Mouse (Mus musculus) limb, embryonic 14.5 days (tissue): ENCODE results near the gene Unc5b. TPM values are rescaled to one million over a fixed set of nuclear protein-coding genes. Genes with fewer than 3 reads are reported as not detected.
"Not testable (repeated sequence)": the region's sequence is repeated elsewhere in the genome, so short reads cannot be mapped to it uniquely, and the experiment has no call there.

ENCODE experiments used
- ATAC-seq: fragments of 200-750 bp; cut with Nextera tagmentation; 2 replicates; pipeline ENCODE4 v1.8.0; 2017; ENCODE audit warnings: low read depth, moderate number of reproducible peaks, moderate TSS enrichment; ENCODE audit not compliant: low FRiP score
- DNase-seq: peaks from one replicate; pipeline ENCODE4 v3.0.0-alpha.2; 2015; ENCODE audit warnings: low spot score
- H3K27ac ChIP-seq: fragments of 300-500 bp; sonication (generic); replicated peaks from 2 replicates; pipeline ENCODE4 v1.5.1; 2014; ENCODE audit warnings: low read depth, mild to moderate bottlenecking, low read length, moderate library complexity, mixed read lengths
- H3K27me3 ChIP-seq: fragments of 300-500 bp; sonication (generic); 2 replicates; pipeline ENCODE4 v1.6.1; 2014; ENCODE audit warnings: low read length, mixed read lengths; ENCODE audit not compliant: control insufficient read depth, insufficient read depth
- H3K36me3 ChIP-seq: fragments of 300-500 bp; sonication (generic); 2 replicates; pipeline ENCODE4 v1.6.1; 2014; ENCODE audit warnings: mild to moderate bottlenecking, low read length, moderate library complexity, mixed read lengths; ENCODE audit not compliant: control insufficient read depth, insufficient read depth
- H3K4me1 ChIP-seq: fragments of 300-500 bp; sonication (generic); 2 replicates; pipeline ENCODE4 v1.6.1; 2014; ENCODE audit warnings: antibody characterized with exemption, low read length, mixed read lengths; ENCODE audit not compliant: control insufficient read depth, insufficient read depth
- H3K4me2 ChIP-seq: fragments of 300-500 bp; sonication (generic); replicated peaks from 2 replicates; pipeline ENCODE4 v1.6.1; 2014; ENCODE audit warnings: low read depth, mild to moderate bottlenecking, low read length, moderate library complexity; ENCODE audit not compliant: severe bottlenecking
- H3K4me3 ChIP-seq: fragments of 300-500 bp; sonication (generic); replicated peaks from 2 replicates; pipeline ENCODE4 v1.5.1; 2014; ENCODE audit warnings: low read length
- H3K9ac ChIP-seq: fragments of 300-500 bp; sonication (generic); 2 replicates; pipeline ENCODE4 v1.6.1; 2014; ENCODE audit warnings: mild to moderate bottlenecking, low read depth, low read length, moderate library complexity; ENCODE audit not compliant: severe bottlenecking
- H3K9me3 ChIP-seq: fragments of 300-500 bp; sonication (generic); 2 replicates; pipeline ENCODE4 v1.6.1; 2016; ENCODE audit warnings: low read length; ENCODE audit not compliant: control insufficient read depth
- POLR2A ChIP-seq: fragments of 200-500 bp; IDR thresholded peaks from 2 replicates; pipeline ENCODE4 v1.8.0; 2012; ENCODE audit warnings: inconsistent platforms, mild to moderate bottlenecking, moderate library complexity, borderline replicate concordance; ENCODE audit not compliant: insufficient read depth, insufficient read length; ENCODE audit errors: extremely low read depth
- WGBS: fragments of 180-500 bp; shearing (Covaris S2); extraction: QIAGEN DNeasy Blood & Tissue Kit; methylation state at CpG from one replicate; pipeline ENCODE4 v1.1.7; 2014; 5-methylcytosine and 5-hydroxymethylcytosine counted together
- polyA plus RNA-seq, 2 experiments: library from polyadenylated mRNA; depleted of rRNA in 1 of 2; stranded (reverse) in 1 of 2; unstranded in 1 of 2; fragments of >200 nt; fragmentation: Nextera tagmentation in 1 of 2; extraction: Ambion mirVana in 1 of 2; gene quantifications; 2 replicates each; pipeline versions ENCODE4 v1.2.1 to v1.2.3; 2012 to 2014

Gene Unc5b
- polyA plus RNA-seq, 2 experiments = 6.2 to 21.8 TPM

DNA sequence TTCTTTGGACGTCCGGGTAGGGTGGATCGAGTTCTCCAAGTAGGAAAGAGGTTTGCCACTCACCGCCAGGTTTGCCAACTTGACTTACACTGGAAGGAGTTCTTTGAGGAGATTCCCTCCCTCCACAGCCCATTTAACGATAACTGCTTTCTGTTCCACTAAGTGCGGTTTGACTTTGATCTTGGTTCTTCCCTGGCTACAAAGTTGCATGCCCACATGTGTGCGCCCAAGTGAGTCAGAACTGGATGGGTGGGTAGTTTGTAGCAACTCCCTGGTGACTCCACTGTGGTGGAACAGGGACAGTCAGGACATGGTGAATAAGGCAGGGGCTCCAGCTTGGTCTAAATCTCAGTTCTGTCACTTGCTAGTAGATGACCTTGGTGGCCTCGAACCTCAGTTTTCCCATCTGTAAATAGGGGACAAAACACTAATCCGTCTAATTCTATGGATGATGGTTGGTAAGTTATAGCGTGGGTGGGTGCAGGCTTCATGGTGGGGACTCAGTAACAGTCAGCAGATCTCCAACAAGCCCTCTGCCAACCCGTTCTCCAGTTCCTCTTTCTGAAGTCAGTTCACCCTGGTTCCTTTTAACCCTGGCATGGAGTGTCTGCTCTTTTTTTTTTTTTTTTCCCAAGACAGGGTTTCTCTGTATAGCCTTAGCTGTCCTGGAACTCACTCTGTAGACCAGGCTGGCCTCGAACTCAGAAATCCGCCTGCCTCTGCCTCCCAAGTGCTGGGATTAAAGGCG, 86.7 kb downstream of the Unc5b start:
- WGBS = 90% methylated on average over 13 of the region's 14 CpGs
- Histone ChIP-seq H3K9me3 (no peaks in the 10 kb centered on the region), H3K9ac (no peak overlapping the region), H3K36me3 (0 out of 2 replicates have a peak, but pooled peaks cover 14% of the 10 kb centered on the region), H3K27me3 (no peaks in the 10 kb centered on the region), H3K27ac (no peak overlapping the region), H3K4me3 (no peak overlapping the region), H3K4me1 (no peaks in the 10 kb centered on the region), H3K4me2 (no peak overlapping the region)
- TF ChIP-seq POLR2A = no peak
- ATAC-seq (no peak), DNase-seq (no peak)

DNA sequence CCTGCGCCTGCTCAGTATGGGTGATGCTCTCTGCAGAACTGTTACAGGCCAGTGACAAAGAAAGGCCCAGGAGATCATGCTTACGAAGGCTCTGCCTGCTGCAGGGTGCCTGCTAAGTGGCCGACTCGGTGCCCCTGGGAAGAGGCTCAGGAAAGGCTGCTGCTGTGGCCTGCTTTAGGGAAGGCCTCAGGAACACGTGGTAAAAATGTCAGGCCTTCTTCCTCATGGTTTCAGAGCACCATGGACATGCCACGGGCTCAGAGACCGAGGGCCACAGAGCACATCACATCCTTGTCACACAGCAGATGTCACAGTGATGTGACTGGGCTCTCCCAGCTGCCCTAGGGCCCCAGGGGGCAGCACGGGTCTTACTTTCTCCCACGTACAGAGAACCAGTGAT, 87.7 kb downstream of the Unc5b start:
- no peak for ATAC-seq
- H3K27ac ChIP-seq = no peak overlapping the region
- no peaks in the 10 kb centered on the region for H3K4me1 ChIP-seq
- H3K36me3 ChIP-seq = 0 out of 2 replicates have a peak, but pooled peaks cover 12% of the 10 kb centered on the region
- no peak overlapping the region for H3K4me2 ChIP-seq
- 63% methylated on average over 9 of the region's 9 CpGs for WGBS
- TF ChIP-seq POLR2A = no peak
- no peaks in the 10 kb centered on the region for H3K9me3 ChIP-seq
- H3K4me3 ChIP-seq = no peak overlapping the region
- no peak for DNase-seq
- no peaks in the 10 kb centered on the region for H3K27me3 ChIP-seq
- H3K9ac ChIP-seq = no peak overlapping the region

DNA sequence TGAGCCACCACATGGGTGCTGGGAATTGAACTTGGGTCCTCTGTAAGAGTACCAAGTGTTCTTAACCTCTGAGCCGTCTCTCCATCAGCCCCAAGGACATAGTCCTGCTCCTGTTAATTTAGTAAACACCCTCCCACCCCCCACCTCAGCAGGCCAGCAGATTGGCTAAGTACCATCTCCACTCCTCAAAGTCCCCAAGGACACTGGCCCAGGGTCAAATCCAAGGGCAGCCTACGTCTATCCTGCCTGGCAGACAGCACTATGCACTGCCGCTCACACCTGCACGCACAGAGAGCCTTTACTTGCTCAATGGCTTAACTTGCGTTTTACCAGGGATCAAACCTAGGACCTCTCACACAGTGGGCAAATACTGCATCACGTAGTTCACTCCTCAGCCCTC, 88.4 kb downstream of the Unc5b start:
- no peak for TF ChIP-seq POLR2A
- H3K4me1 ChIP-seq = no peaks in the 10 kb centered on the region
- 84% methylated on average over 6 of the region's 6 CpGs for WGBS

DNA sequence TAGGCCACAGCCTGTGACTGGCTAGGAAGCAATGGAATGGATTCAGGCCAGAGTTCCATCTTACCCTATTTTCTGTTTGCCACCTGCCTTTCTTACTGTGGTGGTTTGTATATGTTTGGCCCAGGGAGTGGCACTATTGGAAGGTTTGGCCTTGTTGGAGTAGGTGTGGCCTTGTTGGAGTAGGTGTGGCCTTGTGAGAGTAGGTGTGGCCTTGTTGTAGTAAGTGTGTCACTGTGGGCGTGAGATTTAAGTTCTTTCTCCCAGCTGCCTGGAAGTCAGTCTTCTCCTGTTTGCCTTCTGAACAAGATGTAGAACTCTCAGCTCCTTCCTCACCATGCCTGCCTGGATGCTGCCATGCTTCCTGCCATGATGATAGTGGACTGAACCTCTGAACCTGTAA, 89.1 kb downstream of the Unc5b start:
- H3K4me1 ChIP-seq, DNase-seq, H3K9ac ChIP-seq, H3K4me2 ChIP-seq, H3K9me3 ChIP-seq, H3K4me3 ChIP-seq, H3K27ac ChIP-seq, ATAC-seq, H3K27me3 ChIP-seq: not testable (repeated sequence)
- 70% methylated on average over 1 of the region's 1 CpGs for WGBS
- H3K36me3 ChIP-seq = 0 out of 2 replicates have a peak, but pooled peaks cover 12% of the 10 kb centered on the region

More for the DNA sequence above, 88.4 kb downstream of the Unc5b start:
- H3K27me3 ChIP-seq = no peaks in the 10 kb centered on the region
- no peak overlapping the region for H3K4me3 ChIP-seq
- no peak for DNase-seq
- no peaks in the 10 kb centered on the region for H3K9me3 ChIP-seq
- no peak overlapping the region for H3K4me2 ChIP-seq
- H3K27ac ChIP-seq = no peak overlapping the region
- no peak overlapping the region for H3K9ac ChIP-seq
- H3K36me3 ChIP-seq = 0 out of 2 replicates have a peak, but pooled peaks cover 12% of the 10 kb centered on the region
- ATAC-seq = no peak

DNA sequence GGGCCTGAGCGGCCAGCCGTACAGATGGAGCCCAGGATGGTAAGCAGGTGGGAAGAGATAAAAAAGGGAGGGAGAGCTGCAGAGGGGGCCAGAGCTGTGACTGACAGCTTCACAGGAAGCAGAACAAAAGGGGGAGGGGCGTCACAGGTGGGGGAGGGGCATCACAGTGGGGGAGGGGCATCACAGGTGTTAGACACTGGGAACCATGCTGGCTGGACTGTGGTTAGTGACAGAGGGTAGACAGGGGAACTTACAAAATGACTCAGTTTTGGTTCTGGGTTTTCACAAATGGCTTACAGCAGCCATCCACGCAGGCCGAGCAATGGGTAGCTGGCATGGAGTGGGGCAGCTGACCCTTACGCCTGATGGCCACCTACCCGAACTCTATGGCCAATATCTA, 89.9 kb downstream of the Unc5b start:
- Histone ChIP-seq H3K4me2 (no peak overlapping the region), H3K27me3 (no peaks in the 10 kb centered on the region), H3K36me3 (peaks cover 13% of the 10 kb centered on the region; the same call in 1 of the 2 replicates), H3K9ac (no peak overlapping the region), H3K27ac (no peak overlapping the region), H3K9me3 (no peaks in the 10 kb centered on the region), H3K4me1 (no peaks in the 10 kb centered on the region), H3K4me3 (no peak overlapping the region)
- no peak for TF ChIP-seq POLR2A
- no peak for DNase-seq
- 87% methylated on average over 7 of the region's 7 CpGs for WGBS
- ATAC-seq = no peak
